Mouse (Mus musculus) left cerebral cortex, postnatal 4 days (tissue): ENCODE results near the gene Slc9a5. TPM values are rescaled to one million over a fixed set of nuclear protein-coding genes. Genes with fewer than 3 reads are reported as not detected.

ENCODE experiments used
- DNase-seq: peaks from one replicate; pipeline ENCODE4 v3.0.0-alpha.2; 2022
- intact Hi-C: fragments of 180-260 bp; cut with DNase I; formaldehyde crosslinking; loops from one replicate; pipeline ENCODE4 v1.15.1; 2025
- total RNA-seq, 2 experiments: library from RNA; stranded (reverse); gene quantifications; 2 replicates each; pipeline ENCODE4 v1.2.3; 2021

Gene Slc9a5
- 10 to 100 TPM; 32.6 to 37.0 TPM for total RNA-seq

- peak; percentile 78 for DNase-seq
- intact Hi-C loops = no loop called here
Measured at GRCm38 (mm10) chr8:105348450-105349095, at the start of gene Slc9a5. Gene Slc9a5, plus strand, starts transcription at chr8:105348843.

DNA sequence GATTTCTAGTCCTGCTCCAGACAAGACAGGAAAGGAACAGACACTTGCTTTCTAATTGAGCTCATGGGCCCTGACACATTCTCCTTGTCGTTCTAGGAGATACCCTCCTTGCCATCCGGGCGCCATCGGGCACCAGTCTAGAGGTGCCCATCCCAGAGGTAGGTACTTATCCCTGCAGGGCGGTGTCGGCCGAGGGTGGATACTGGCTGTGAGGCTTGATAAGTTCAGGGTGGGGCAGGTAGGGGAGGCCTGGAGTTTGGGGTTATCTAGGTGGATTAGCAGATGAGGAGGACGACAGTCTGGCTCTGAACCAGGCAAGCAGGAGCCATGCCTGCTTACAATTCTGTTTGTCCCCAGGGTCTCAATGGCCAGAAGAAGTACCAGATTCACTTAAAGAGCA is 48.7 kb upstream of the Slc9a5 start:
- intact Hi-C loops = no loop called here
- no peak for DNase-seq

DNA sequence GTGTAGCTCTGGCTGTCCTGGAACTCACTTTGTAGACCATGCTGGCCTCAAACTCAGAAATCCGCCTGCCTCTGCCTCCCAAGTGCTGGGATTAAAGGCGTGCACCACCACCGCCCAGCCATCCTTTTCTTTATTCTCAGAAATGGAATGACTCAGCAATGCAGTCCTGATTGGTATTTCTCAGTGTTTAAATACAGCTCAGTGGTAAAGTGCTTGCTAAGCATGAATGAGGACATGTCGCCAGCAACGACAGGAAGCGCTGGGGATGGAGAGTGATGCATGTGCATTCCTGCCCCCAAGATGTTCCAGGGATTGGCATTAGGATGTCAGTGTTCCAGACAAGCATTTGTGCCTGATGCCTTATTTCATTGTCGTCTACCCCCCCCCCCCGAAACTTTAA is 45.2 kb upstream of the Slc9a5 start:
- no peak for DNase-seq
- intact Hi-C loops = no loop called here

DNA sequence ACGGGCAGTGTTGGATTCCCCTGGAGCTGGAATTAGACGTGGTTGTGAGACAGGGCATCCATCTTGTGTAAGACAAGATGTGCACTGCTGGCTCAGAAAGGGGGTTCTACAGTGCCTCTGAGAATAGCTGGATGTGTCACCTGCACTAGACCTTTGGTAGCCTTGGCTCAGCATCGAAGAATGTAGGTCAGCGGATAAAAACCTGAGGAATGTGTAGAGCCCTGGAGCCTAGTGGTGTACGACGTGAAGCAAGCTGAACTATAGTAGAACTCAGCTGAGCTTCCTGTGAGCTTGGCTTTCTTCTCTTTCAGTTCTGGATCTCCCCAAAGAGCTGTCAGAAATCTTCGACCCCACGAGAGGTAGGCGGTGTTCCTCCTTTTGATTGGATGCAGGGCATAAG is 44.8 kb upstream of the Slc9a5 start:
- intact Hi-C loops = no loop called here
- DNase-seq = no peak

DNA sequence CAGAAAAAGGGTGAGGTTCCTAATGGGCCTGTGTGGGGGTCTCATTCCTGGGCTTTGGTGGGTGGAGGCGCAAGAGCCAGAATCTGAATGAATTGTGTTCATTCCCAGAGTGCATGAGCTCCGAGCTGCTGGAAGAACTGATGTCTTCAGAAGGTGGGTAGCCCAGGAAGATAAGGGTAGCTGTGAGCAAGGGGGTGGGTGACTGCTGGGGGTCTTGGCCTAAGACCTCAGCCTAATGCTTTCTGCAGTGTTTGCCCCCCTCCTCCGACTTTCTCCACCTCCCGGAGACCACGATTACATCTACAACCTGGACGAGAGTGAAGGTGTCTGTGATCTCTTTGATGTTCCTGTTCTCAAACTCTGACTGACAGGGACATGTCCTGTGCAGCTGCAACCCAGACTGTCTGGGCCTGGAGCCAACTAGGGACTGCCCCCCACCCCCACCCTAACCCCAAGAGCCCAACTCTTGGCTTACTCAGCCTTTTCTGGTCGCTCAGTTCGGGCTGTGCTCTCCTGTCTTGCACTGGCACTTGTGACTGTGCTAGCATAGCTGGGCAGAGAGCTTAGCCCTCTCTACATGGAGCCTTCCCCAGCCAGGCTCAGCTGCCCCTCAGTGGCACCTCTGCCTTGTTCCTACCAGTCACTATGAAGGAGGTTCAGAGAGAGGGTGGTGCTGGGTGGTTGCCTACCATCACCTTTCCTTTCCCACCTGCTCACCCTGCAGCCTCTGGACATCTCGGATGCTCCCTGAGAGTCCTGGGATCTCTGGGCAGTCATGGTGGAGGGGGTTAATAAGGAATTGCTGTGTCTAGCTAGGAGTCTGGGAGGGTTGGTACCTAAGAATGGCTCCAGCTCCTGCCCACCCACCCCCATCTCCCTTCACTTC is 44.1 kb upstream of the Slc9a5 start:
- intact Hi-C loops = no loop called here
- DNase-seq = no peak

GRCm38 (mm10) chr8:105305211-105306145 is 43.2 kb upstream of the Slc9a5 start, which contains the start of gene Elmo3:
Gene Elmo3, plus strand, starts transcription at chr8:105305601.
- peak; percentile 65 for DNase-seq
- intact Hi-C loops = no loop called here

DNA sequence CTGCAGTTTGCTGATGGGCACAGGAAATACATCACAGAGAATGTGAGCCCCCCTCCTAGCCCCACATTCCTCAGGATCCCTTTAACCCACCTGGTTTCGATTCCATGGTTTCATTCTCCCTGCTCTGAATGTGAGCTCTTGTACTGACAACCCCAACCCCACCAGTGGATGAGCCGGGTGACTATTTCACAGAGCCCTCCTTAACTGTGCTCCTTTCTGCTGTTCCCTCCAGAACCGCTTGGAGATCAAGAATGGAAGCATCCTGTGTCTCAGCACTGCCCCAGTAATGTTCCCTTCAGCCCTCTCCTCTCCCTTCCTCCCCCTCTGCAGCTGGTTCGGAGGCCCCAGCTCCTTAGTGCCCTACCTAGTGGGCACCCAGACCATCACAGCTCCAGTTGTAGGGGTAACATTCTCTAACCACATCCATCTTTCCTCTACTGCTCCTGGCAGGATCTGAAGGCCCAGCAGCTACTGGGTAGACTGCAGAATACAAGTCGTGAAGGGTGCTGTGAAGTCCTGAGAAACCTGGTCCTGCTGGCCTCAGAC is 42.4 kb upstream of the Slc9a5 start:
- intact Hi-C loops = no loop called here
- no peak for DNase-seq

GRCm38 (mm10) chr8:105307670-105308069 is 41.0 kb upstream of the Slc9a5 start:
- intact Hi-C loops = no loop called here
- DNase-seq = no peak

- intact Hi-C loops = no loop called here
- no peak for DNase-seq
Measured at GRCm38 (mm10) chr8:105308428-105308827, 40.2 kb upstream of the Slc9a5 start.

DNA sequence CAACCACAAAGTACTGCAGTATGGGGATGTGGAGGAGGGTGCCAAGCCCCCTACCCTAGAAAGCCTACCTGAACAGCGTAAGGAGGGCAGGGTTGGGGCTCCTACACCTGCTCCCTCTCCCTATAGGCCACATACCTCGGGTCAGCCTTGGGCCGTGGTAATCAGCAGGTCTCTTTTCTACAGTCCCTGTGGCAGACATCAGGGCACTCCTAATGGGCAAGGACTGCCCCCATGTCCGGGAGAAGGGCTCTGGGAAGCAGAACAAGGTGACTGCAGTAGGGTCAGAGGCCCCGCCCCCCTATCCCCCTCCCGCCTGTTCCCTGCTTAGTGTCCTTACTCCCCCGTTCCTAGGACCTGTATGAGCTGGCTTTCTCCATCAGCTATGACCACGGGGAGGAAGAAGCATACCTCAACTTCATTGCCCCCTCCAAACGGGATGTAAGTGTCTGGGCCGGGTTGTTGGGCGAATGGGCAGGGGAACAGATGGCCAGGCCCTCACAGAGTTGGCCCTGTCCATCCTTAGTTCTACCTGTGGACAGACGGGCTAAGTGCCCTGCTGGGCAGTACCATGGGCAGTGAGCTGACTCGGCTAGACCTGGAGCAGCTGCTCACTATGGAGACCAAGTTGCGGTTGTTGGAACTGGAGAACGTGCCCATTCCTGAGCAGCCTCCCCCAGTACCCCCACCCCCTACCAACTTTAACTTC is 39.3 kb upstream of the Slc9a5 start:
- intact Hi-C loops = no loop called here
- DNase-seq = peak; percentile 66

GRCm38 (mm10) chr8:105310118-105310517 is 38.5 kb upstream of the Slc9a5 start:
- no peak for DNase-seq

DNA sequence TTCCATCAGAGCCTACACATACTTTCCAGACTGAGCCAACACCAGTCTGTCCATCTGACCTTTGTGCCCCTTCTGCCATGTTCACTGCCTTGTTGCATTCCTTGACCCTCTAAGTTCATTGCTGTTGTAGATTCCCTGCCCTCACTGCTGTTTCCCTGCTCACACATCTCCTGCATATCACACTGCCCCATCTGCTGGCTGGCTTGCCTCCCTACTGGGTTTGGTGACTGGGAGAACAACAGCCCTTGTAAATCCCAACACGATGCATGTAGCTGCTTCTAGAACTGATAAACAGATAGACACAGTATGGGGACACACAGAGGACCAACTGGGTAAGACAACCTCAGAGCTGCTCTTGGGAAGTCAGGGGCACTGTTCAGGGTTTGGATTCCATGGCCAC is 36.9 kb upstream of the Slc9a5 start:
- intact Hi-C loops = no loop called here
- DNase-seq = no peak

More at GRCm38 (mm10) chr8:105310118-105310517, 38.5 kb upstream of the Slc9a5 start:
- intact Hi-C loops = no loop called here

- intact Hi-C loops = no loop called here
- DNase-seq = no peak
Measured at GRCm38 (mm10) chr8:105312891-105313481, 35.7 kb upstream of the Slc9a5 start.

DNA sequence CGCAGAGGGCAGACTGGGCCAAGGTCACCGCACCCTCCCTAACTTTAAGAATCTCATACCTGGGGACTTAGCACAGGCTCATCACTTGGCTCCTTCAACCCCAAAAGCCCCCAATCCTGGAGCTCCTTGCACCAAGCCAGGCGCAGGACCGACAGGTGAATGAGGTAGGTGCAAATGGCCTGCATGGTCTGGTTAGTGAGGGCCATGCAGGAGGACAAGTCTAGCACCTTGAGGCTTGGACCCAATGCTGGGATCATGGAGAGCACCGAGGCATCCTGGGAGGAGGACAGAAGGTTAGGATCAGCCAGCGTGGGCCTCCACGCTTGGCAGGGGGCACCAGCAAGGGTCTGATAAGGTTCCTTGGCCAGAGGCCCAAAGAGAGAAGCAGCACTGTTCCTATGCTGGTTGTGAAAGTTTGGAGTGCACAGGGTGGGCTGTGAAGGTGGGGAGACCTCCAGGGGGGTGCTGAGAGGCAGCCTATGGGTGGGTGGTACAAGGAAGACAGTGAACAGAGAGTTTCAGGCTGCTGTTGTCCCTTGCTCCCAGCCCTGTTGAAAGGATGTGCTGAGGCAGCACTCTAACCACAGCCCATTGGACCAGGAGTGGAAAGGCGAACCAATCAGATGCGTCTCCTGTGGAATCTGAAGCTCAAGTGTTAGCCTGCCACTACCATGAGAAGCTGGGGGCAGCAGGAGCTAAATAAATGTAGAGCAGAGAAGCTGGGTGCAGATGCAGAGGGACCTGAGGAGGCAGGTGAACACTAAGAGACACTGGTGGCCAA is 34.8 kb upstream of the Slc9a5 start:
- DNase-seq = no peak
- intact Hi-C loops = no loop called here

DNA sequence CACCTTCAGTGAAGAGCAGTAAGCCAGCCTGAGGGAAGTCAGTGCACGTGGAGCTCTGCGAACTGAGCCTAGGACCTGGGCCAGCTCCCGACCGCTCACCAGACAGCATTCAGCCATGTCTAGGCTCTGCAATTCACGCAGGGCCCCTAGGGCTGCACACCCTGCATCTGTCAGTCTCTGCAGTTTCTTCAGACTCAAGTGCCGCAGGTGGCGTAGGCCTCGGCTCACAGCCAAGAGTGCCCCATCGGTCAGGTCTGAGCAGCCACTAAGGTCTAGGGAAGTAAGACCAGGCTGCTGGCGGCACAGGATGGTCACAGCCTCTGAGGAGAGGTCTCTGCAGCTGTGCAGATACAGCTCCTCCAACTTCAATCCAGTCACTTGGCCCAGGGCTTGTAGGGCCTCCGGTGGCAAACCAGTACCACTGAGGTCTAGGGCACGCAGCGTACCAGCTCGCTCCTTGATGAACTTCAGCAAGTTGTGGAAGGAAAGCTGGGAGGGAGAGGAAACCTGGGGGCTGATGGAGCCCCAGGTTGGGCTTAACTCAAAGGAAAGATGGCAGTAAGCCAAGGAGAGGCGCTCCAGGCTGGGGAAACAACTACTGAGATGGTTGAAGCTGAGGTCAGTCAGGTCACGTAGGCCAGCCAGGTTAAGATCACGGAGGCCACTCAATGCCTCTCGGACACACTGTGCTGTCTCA is 33.4 kb upstream of the Slc9a5 start:
- no peak for DNase-seq
- intact Hi-C loops = no loop called here

GRCm38 (mm10) chr8:105317941-105318340 is 30.7 kb upstream of the Slc9a5 start:
- no peak for DNase-seq
- intact Hi-C loops = no loop called here

GRCm38 (mm10) chr8:105318662-105319190 is 29.9 kb upstream of the Slc9a5 start:
- intact Hi-C loops = no loop called here
- DNase-seq = no peak

GRCm38 (mm10) chr8:105323183-105323582 is 25.5 kb upstream of the Slc9a5 start:
- no peak for DNase-seq
- intact Hi-C loops = no loop called here
